8 mouse cellular contexts compared by ENCODE assay signal in genomic region chr11:105364386-105365065, GRCm38 (mm10).
A peak's percentile ranks its signal among the peaks of the same experiment; 100 is the strongest.
DNase-seq lines count a peak whose midpoint lies in the region; ATAC-seq and TF ChIP-seq lines count a peak whose summit lies in the region.

No protein-coding gene starts in this region.

- H3K9ac ChIP-seq in embryonic facial prominence, embryonic 14.5 days (ENCODE audit: low read depth, low read length), result no peak overlapping the region

- H3K27ac ChIP-seq in embryonic facial prominence, embryonic 14.5 days (replicated peaks; ENCODE audit: low read depth, low read length), result no peak overlapping the region
- H3K27ac ChIP-seq in thymus, adult 2 months (ENCODE audit: control insufficient read depth, insufficient read depth, low read length), result no peak overlapping the region

- H3K36me3 ChIP-seq in megakaryocyte, embryonic 14.5 days (replicated peaks; ENCODE audit: low read length), result peaks cover 5% of the 10 kb centered on the region
- no peaks in the 10 kb centered on the region for H3K36me3 ChIP-seq in embryonic facial prominence, embryonic 14.5 days (ENCODE audit: control insufficient read depth, insufficient read depth, low read length)
- H3K36me3 ChIP-seq in thymus, adult 2 months (ENCODE audit: control insufficient read depth, insufficient read depth, low read length), result no peaks in the 10 kb centered on the region

- no peak for TF ChIP-seq CTCF in thymus, adult 2 months (IDR thresholded peaks at IDR 0.05; ENCODE audit: borderline replicate concordance, control insufficient read depth, extremely low read depth, insufficient read depth, low read length, poor library complexity)

- H3K9me3 ChIP-seq in megakaryocyte, embryonic 14.5 days, result no peaks in the 10 kb centered on the region
- H3K9me3 ChIP-seq in embryonic facial prominence, embryonic 14.5 days (ENCODE audit: control insufficient read depth, low read length), result no peaks in the 10 kb centered on the region

- peaks cover 25% of the 10 kb centered on the region for H3K27me3 ChIP-seq in megakaryocyte, embryonic 14.5 days (replicated peaks)
- H3K27me3 ChIP-seq in embryonic facial prominence, embryonic 14.5 days (replicated peaks; ENCODE audit: control insufficient read depth, insufficient read depth, low read length), result no peaks in the 10 kb centered on the region
- no peaks in the 10 kb centered on the region for H3K27me3 ChIP-seq in thymus, adult 2 months (ENCODE audit: control insufficient read depth, insufficient read depth, low read length)

- TF ChIP-seq POLR2A in thymus, adult 2 months (IDR thresholded peaks at IDR 0.05; ENCODE audit: control insufficient read depth, extremely low read depth, insufficient read depth, low read length, poor library complexity), result no peak

- H3K4me3 ChIP-seq in megakaryocyte, embryonic 14.5 days (replicated peaks), result peak overlapping the region; percentile 95
- no peak overlapping the region for H3K4me3 ChIP-seq in embryonic facial prominence, embryonic 14.5 days (ENCODE audit: low read depth, low read length)
- H3K4me3 ChIP-seq in thymus, adult 2 months (ENCODE audit: control insufficient read depth, insufficient read depth, low read length), result peak overlapping the region; percentile 41

- H3K4me2 ChIP-seq in embryonic facial prominence, embryonic 14.5 days (ENCODE audit: low read depth, low read length), result peak overlapping the region; percentile 80; the same call in 1 of the 2 replicates

- 28% methylated on average over 12 of the region's 12 CpGs for WGBS in embryonic facial prominence, embryonic 14.5 days
- 13% methylated on average over 12 of the region's 12 CpGs for WGBS in thymus, adult 2 months

- peak; percentile 39 for DNase-seq in embryonic facial prominence, embryonic 14.5 days (ENCODE audit: low spot score)
- peak; percentile 55 for DNase-seq in heart, postnatal 4 days
- peak; percentile 40 to 66 for DNase-seq in layer of hippocampus, adult 18-20 months (ENCODE audit: low spot score in 2 of 2)
- peak; percentile 32 for DNase-seq in mesoderm, embryonic 11.5 days (ENCODE audit: low read depth, low spot score)
- DNase-seq in thymus, adult 2 months, result peak; percentile 42

- H3K4me1 ChIP-seq in megakaryocyte, embryonic 14.5 days, result peaks cover 78% of the 10 kb centered on the region
- H3K4me1 ChIP-seq in embryonic facial prominence, embryonic 14.5 days (ENCODE audit: control insufficient read depth, insufficient read depth, low read length), result peaks cover 7% of the 10 kb centered on the region; the same call in 1 of the 2 replicates
- peaks cover 19% of the 10 kb centered on the region for H3K4me1 ChIP-seq in thymus, adult 2 months (replicated peaks; ENCODE audit: control insufficient read depth, insufficient read depth, low read length)

- no peak for ATAC-seq in megakaryocyte, adult 5-6 weeks (ENCODE audit: poor library complexity, severe bottlenecking)
- ATAC-seq in embryonic facial prominence, embryonic 14.5 days (ENCODE audit: low read depth), result no peak
- ATAC-seq in megakaryocyte-erythroid progenitor cell, adult 5-6 weeks (replicated peaks; ENCODE audit: low FRiP score, low TSS enrichment, poor library complexity, severe bottlenecking), result no peak
